Mouse (Mus musculus): ENCODE data around the gene Grhl3. TPM values are rescaled to one million over a fixed set of nuclear protein-coding genes. Genes with fewer than 3 reads are reported as not detected.

Grhl3 gene
- total and polyA plus RNA-seq, 2 experiments from 2014 or later = 1.7 to 2.5 TPM

- no peak for TF ChIP-seq CTCF (IDR thresholded peaks at IDR 0.05; ENCODE audit: low read depth)
- 65% methylated on average over 12 of the region's 12 CpGs for WGBS
- Histone ChIP-seq H3K4me2 (ENCODE audit: low read depth, low read length) (no peak overlapping the region), H3K27me3 (ENCODE audit: insufficient read depth, low read length) (no peaks in the 10 kb centered on the region), H3K9ac (replicated peaks; ENCODE audit: low read length) (no peak overlapping the region), H3K4me3 (ENCODE audit: low read length) (no peak overlapping the region), H3K9me3 (ENCODE audit: low read length) (no peaks in the 10 kb centered on the region), H3K27ac (no peak overlapping the region), H3K4me1 (ENCODE audit: insufficient read depth, low read length) (no peaks in the 10 kb centered on the region), H3K36me3 (ENCODE audit: insufficient read depth, low read length) (no peaks in the 10 kb centered on the region)
- ATAC-seq = no peak
- DNase-seq (ENCODE audit: low spot score) = no peak
These were observed 63.9 kb downstream of the Grhl3 start for GRCm38 (mm10) chr4:135509515-135509914.

- whole genome bisulfite sequencing = 14% methylated on average over 13 of the region's 13 CpGs
- no peaks in the 10 kb centered on the region for H3K27me3 ChIP-seq (ENCODE audit: insufficient read depth, low read length)
- H3K27ac ChIP-seq = no peak overlapping the region
- DNase-seq (ENCODE audit: low spot score) = peak; percentile 92
- H3K9me3 ChIP-seq (ENCODE audit: low read length) = no peaks in the 10 kb centered on the region
- ATAC-seq = peak; percentile 61; the same call in 1 of the 2 replicates
- H3K9ac ChIP-seq (replicated peaks; ENCODE audit: low read length) = no peak overlapping the region
- no peak overlapping the region for H3K4me3 ChIP-seq (ENCODE audit: low read length)
- H3K4me1 ChIP-seq (ENCODE audit: insufficient read depth, low read length) = no peaks in the 10 kb centered on the region
- peak; percentile 96 for TF ChIP-seq CTCF (IDR thresholded peaks at IDR 0.05; ENCODE audit: low read depth)
- H3K36me3 ChIP-seq (ENCODE audit: insufficient read depth, low read length) = no peaks in the 10 kb centered on the region
- peak overlapping the region; percentile 44 for H3K4me2 ChIP-seq (ENCODE audit: low read depth, low read length)
These were observed 64.9 kb downstream of the Grhl3 start for GRCm38 (mm10) chr4:135508419-135509039.

GRCm38 (mm10) chr4:135507547-135508350 is 65.7 kb downstream of the Grhl3 start:
- H3K27ac ChIP-seq = peak overlapping the region; percentile 42; the same call in 1 of the 2 replicates
- H3K4me3 ChIP-seq (ENCODE audit: low read length) = peak overlapping the region; percentile 19
- TF ChIP-seq CTCF (IDR thresholded peaks at IDR 0.05; ENCODE audit: low read depth) = peak; percentile 75
- H3K4me2 ChIP-seq (ENCODE audit: low read depth, low read length) = peak overlapping the region; percentile 50
- H3K4me1 ChIP-seq (ENCODE audit: insufficient read depth, low read length) = no peaks in the 10 kb centered on the region
- WGBS = 12% methylated on average over 22 of the region's 22 CpGs
- H3K9me3 ChIP-seq (ENCODE audit: low read length) = no peaks in the 10 kb centered on the region
- DNase-seq (ENCODE audit: low spot score) (peak; percentile 80), ATAC-seq (peak; percentile 78)
- no peaks in the 10 kb centered on the region for H3K36me3 ChIP-seq (ENCODE audit: insufficient read depth, low read length)
- no peaks in the 10 kb centered on the region for H3K27me3 ChIP-seq (ENCODE audit: insufficient read depth, low read length)
- peak overlapping the region; percentile 25 for H3K9ac ChIP-seq (replicated peaks; ENCODE audit: low read length)

GRCm38 (mm10) chr4:135505794-135506193 is 67.6 kb downstream of the Grhl3 start:
- no peak for DNase-seq (ENCODE audit: low spot score)
- no peaks in the 10 kb centered on the region for H3K27me3 ChIP-seq (ENCODE audit: insufficient read depth, low read length)

GRCm38 (mm10) chr4:135501587-135501986 is 71.8 kb downstream of the Grhl3 start:
- ATAC-seq (no peak), DNase-seq (ENCODE audit: low spot score) (no peak)
- 50% methylated on average over 4 of the region's 4 CpGs for WGBS
- no peaks in the 10 kb centered on the region for H3K9me3 ChIP-seq (ENCODE audit: low read length)
- no peaks in the 10 kb centered on the region for H3K4me1 ChIP-seq (ENCODE audit: insufficient read depth, low read length)
- H3K27ac ChIP-seq = no peak overlapping the region
- no peaks in the 10 kb centered on the region for H3K36me3 ChIP-seq (ENCODE audit: insufficient read depth, low read length)
- TF ChIP-seq CTCF (IDR thresholded peaks at IDR 0.05; ENCODE audit: low read depth) = no peak
- no peak overlapping the region for H3K4me3 ChIP-seq (ENCODE audit: low read length)
- no peaks in the 10 kb centered on the region for H3K27me3 ChIP-seq (ENCODE audit: insufficient read depth, low read length)
- H3K4me2 ChIP-seq (ENCODE audit: low read depth, low read length) = no peak overlapping the region
- no peak overlapping the region for H3K9ac ChIP-seq (replicated peaks; ENCODE audit: low read length)

More at GRCm38 (mm10) chr4:135505794-135506193, 67.6 kb downstream of the Grhl3 start:
- H3K4me2 ChIP-seq (ENCODE audit: low read depth, low read length) = no peak overlapping the region
- H3K9me3 ChIP-seq (ENCODE audit: low read length) = no peaks in the 10 kb centered on the region
- H3K4me3 ChIP-seq (ENCODE audit: low read length) = no peak overlapping the region
- H3K9ac ChIP-seq (replicated peaks; ENCODE audit: low read length) = no peak overlapping the region
- 74% methylated on average over 11 of the region's 11 CpGs for WGBS
- no peak for TF ChIP-seq CTCF (IDR thresholded peaks at IDR 0.05; ENCODE audit: low read depth)
- no peak for ATAC-seq
- H3K36me3 ChIP-seq (ENCODE audit: insufficient read depth, low read length) = no peaks in the 10 kb centered on the region
- H3K4me1 ChIP-seq (ENCODE audit: insufficient read depth, low read length) = no peaks in the 10 kb centered on the region
- H3K27ac ChIP-seq = no peak overlapping the region

GRCm38 (mm10) chr4:135499831-135500230 is 73.6 kb downstream of the Grhl3 start:
- Histone ChIP-seq H3K27ac (no peak overlapping the region), H3K9ac (replicated peaks; ENCODE audit: low read length) (no peak overlapping the region), H3K36me3 (ENCODE audit: insufficient read depth, low read length) (no peaks in the 10 kb centered on the region), H3K9me3 (ENCODE audit: low read length) (no peaks in the 10 kb centered on the region), H3K4me3 (ENCODE audit: low read length) (no peak overlapping the region), H3K4me2 (ENCODE audit: low read depth, low read length) (no peak overlapping the region), H3K27me3 (ENCODE audit: insufficient read depth, low read length) (no peaks in the 10 kb centered on the region), H3K4me1 (ENCODE audit: insufficient read depth, low read length) (no peaks in the 10 kb centered on the region)
- DNase-seq (ENCODE audit: low spot score) (no peak), ATAC-seq (no peak)
- TF ChIP-seq CTCF (IDR thresholded peaks at IDR 0.05; ENCODE audit: low read depth) = no peak
- WGBS = 70% methylated on average over 3 of the region's 3 CpGs

All from hindbrain, postnatal 0 days (tissue).